17 mouse cellular contexts compared by ENCODE assay signal in the genomic region with DNA sequence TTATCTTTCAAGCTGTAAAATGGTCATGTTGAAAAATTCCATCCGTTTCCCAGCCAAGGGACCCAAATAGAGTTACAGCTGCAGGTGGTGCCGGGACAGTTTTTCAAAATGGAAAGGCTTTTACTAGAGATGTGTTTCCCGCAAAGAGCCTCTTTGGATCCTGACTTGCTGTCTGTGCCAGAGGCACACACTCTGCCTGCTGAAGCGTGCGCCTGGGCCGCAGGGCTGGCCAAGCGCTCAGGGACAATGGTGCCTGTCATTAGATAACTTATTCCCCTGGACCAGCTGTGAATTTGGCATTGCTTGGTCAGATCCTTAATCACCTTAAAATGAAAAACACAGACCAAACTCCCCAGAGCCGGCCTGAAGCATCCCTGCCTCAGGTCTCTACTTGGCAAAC.
DNase-seq lines count a peak whose midpoint lies in the region; ATAC-seq lines count a peak whose summit lies in the region.
"Had no signal": no experiment of that assay in that cellular context is flagged by ENCODE, and none has a peak within 500 bp of the region (broad histone marks: within the 10 kb centered on the region; RNA-seq: fewer than 3 reads in every experiment).

No protein-coding gene starts in this region.

- no peak overlapping the region for H3K4me2 ChIP-seq in forebrain, embryonic 16.5 days (ENCODE audit: low read length)
- no peak overlapping the region for H3K4me2 ChIP-seq in intestine, embryonic 16.5 days (ENCODE audit: low read depth, low read length)
- H3K4me2 ChIP-seq: embryonic facial prominence, embryonic 12.5 days; heart, embryonic 15.5 days; liver, embryonic 13.5 days had no signal

- 45% methylated on average over 8 of the region's 8 CpGs for WGBS in forebrain, embryonic 16.5 days
- 50% methylated on average over 8 of the region's 8 CpGs for WGBS in intestine, embryonic 16.5 days

- H3K27me3 ChIP-seq in forebrain, embryonic 16.5 days (replicated peaks; ENCODE audit: control insufficient read depth, insufficient read depth, low read length): no peaks in the 10 kb centered on the region
- no peaks in the 10 kb centered on the region for H3K27me3 ChIP-seq in intestine, embryonic 16.5 days (replicated peaks; ENCODE audit: control insufficient read depth, insufficient read depth, low read length)
- H3K27me3 ChIP-seq: embryonic facial prominence, embryonic 12.5 days; heart, embryonic 15.5 days; liver, embryonic 13.5 days; megakaryocyte, embryonic 14.5 days had no signal

- intact Hi-C loops in heart, postnatal 36 days (cut with DNase I): no loop called here
- intact Hi-C loops in left cerebral cortex, postnatal 4 days (cut with DNase I): no loop called here
- intact Hi-C loops in left cerebral cortex, postnatal 25 days (cut with DNase I): no loop called here

- H3K4me1 ChIP-seq in forebrain, embryonic 16.5 days (replicated peaks; ENCODE audit: control insufficient read depth, insufficient read depth, low read length): no peaks in the 10 kb centered on the region
- H3K4me1 ChIP-seq in intestine, embryonic 16.5 days (ENCODE audit: control insufficient read depth, insufficient read depth, low read length): no peaks in the 10 kb centered on the region
- H3K4me1 ChIP-seq: embryonic facial prominence, embryonic 12.5 days; heart, embryonic 15.5 days; liver, embryonic 13.5 days; megakaryocyte, embryonic 14.5 days had no signal

- peak; percentile 30 for DNase-seq in heart, adult 11 months
- DNase-seq in heart, postnatal 36 days: no peak
- peak; percentile 50 for DNase-seq in left cerebral cortex, postnatal 4 days
- DNase-seq in left cerebral cortex, postnatal 25 days (ENCODE audit: low spot score in 2 of 2): no peak
- no peak for DNase-seq in right cerebral cortex, postnatal 36 days (ENCODE audit: low spot score in 2 of 2)
- no peak for DNase-seq in B cell, adult 2 months
- DNase-seq: adrenal gland, postnatal 10 days; gastrocnemius, adult 2 months; heart, adult 18-20 months; liver, embryonic 13.5 days had no signal

- no peak overlapping the region for H3K4me3 ChIP-seq in forebrain, embryonic 16.5 days (replicated peaks; ENCODE audit: low read length)
- H3K4me3 ChIP-seq in intestine, embryonic 16.5 days (ENCODE audit: low read length): no peak overlapping the region
- H3K4me3 ChIP-seq: embryonic facial prominence, embryonic 12.5 days; gastrocnemius, adult 2 months; heart, embryonic 15.5 days; liver, embryonic 13.5 days; megakaryocyte, embryonic 14.5 days had no signal

- H3K36me3 ChIP-seq in forebrain, embryonic 16.5 days (ENCODE audit: control insufficient read depth, insufficient read depth): no peaks in the 10 kb centered on the region
- no peaks in the 10 kb centered on the region for H3K36me3 ChIP-seq in intestine, embryonic 16.5 days (ENCODE audit: control insufficient read depth, insufficient read depth, low read length)
- H3K36me3 ChIP-seq: embryonic facial prominence, embryonic 12.5 days; G1E; heart, embryonic 15.5 days; liver, embryonic 13.5 days had no signal

- ATAC-seq in forebrain, embryonic 16.5 days: peak; percentile 78; the same call in 1 of the 2 replicates
- no peak for ATAC-seq in intestine, embryonic 16.5 days
- ATAC-seq: inflammation-experienced regulatory T-cells, adult 6 months had no signal

- H3K27ac ChIP-seq in forebrain, embryonic 16.5 days (ENCODE audit: low read length): no peak overlapping the region
- peak overlapping the region; percentile 39; the same call in 1 of the 2 replicates for H3K27ac ChIP-seq in intestine, embryonic 16.5 days (ENCODE audit: low read length)
- H3K27ac ChIP-seq: embryonic facial prominence, embryonic 12.5 days; gastrocnemius, adult 2 months; heart, embryonic 15.5 days; liver, embryonic 13.5 days had no signal

- no peaks in the 10 kb centered on the region for H3K9me3 ChIP-seq in forebrain, embryonic 16.5 days (ENCODE audit: control insufficient read depth, low read length)
- H3K9me3 ChIP-seq in intestine, embryonic 16.5 days (ENCODE audit: control insufficient read depth, low read length): no peaks in the 10 kb centered on the region
- H3K9me3 ChIP-seq: embryonic facial prominence, embryonic 12.5 days; G1E; heart, embryonic 15.5 days; liver, embryonic 13.5 days; megakaryocyte, embryonic 14.5 days had no signal

- no peak overlapping the region for H3K9ac ChIP-seq in forebrain, embryonic 16.5 days (replicated peaks; ENCODE audit: low read depth, low read length)
- H3K9ac ChIP-seq in intestine, embryonic 16.5 days (ENCODE audit: low read depth, low read length): no peak overlapping the region
- H3K9ac ChIP-seq: embryonic facial prominence, embryonic 12.5 days; heart, embryonic 15.5 days; liver, embryonic 13.5 days had no signal

Comparison
In these comparisons a context has a peak if more than half of its experiments do, and no peak if none do; other contexts are left out.
1. DNase-seq: peak in heart, adult 11 months (single experiment) and left cerebral cortex, postnatal 4 days (single experiment); none in heart, postnatal 36 days (0 of 2), left cerebral cortex, postnatal 25 days (0 of 2), right cerebral cortex, postnatal 36 days (0 of 2) and B cell, adult 2 months (0 of 2).